Mouse (Mus musculus) kidney, embryonic 15.5 days (tissue): ENCODE measurements around the gene Lefty1. TPM values are rescaled to one million over a fixed set of nuclear protein-coding genes. Genes with fewer than 3 reads are reported as not detected.

ENCODE experiments used
- ATAC-seq: fragments of 200-750 bp; cut with Nextera tagmentation; replicated peaks from 2 replicates; pipeline ENCODE4 v1.8.0; 2017; ENCODE audit warnings: moderate TSS enrichment; ENCODE audit not compliant: low FRiP score
- H3K27ac ChIP-seq: fragments of 300-500 bp; sonication (generic); 2 replicates; pipeline ENCODE4 v1.5.1; 2015; ENCODE audit warnings: mild to moderate bottlenecking, inconsistent platforms
- H3K27me3 ChIP-seq: fragments of 300-500 bp; sonication (generic); 2 replicates; pipeline ENCODE4 v1.6.1; 2015; ENCODE audit warnings: inconsistent platforms
- H3K36me3 ChIP-seq: fragments of 300-500 bp; sonication (generic); 2 replicates; pipeline ENCODE4 v1.6.1; 2015; ENCODE audit warnings: inconsistent platforms
- H3K4me1 ChIP-seq: fragments of 300-500 bp; sonication (generic); 2 replicates; pipeline ENCODE4 v1.6.1; 2015; ENCODE audit warnings: inconsistent platforms
- H3K4me2 ChIP-seq: fragments of 300-500 bp; sonication (generic); 2 replicates; pipeline ENCODE4 v1.6.1; 2015; ENCODE audit warnings: moderate library complexity, mild to moderate bottlenecking, inconsistent platforms
- H3K4me3 ChIP-seq: fragments of 300-500 bp; sonication (generic); replicated peaks from 2 replicates; pipeline ENCODE4 v1.5.1; 2015; ENCODE audit warnings: mild to moderate bottlenecking, inconsistent platforms
- H3K9ac ChIP-seq: fragments of 300-500 bp; sonication (generic); 2 replicates; pipeline ENCODE4 v1.6.1; 2015; ENCODE audit warnings: mild to moderate bottlenecking, inconsistent platforms
- H3K9me3 ChIP-seq: fragments of 300-500 bp; sonication (generic); replicated peaks from 2 replicates; pipeline ENCODE4 v1.6.1; 2016; ENCODE audit warnings: inconsistent platforms
- WGBS: fragments of 180-500 bp; shearing (Covaris S2); methylation state at CpG from one replicate; pipeline ENCODE4 v1.1.7; 2015; ENCODE audit warnings: mixed read lengths; 5-methylcytosine and 5-hydroxymethylcytosine counted together
- polyA plus RNA-seq: library from polyadenylated mRNA; unstranded; fragments of >200 nt; fragmentation: Nextera tagmentation; extraction: Ambion mirVana; gene quantifications from 2 replicates; pipeline ENCODE4 v1.2.1, GENCODE M21; 2015

Lefty1 gene
- polyA plus RNA-seq, 1 experiment from 2014 or later, result 1.3 TPM

GRCm38 (mm10) chr1:180905307-180905706 is 29.5 kb upstream of the Lefty1 start:
- peak overlapping the region; percentile 85 for H3K4me3 ChIP-seq
- peaks cover 33% of the 10 kb centered on the region for H3K36me3 ChIP-seq
- ATAC-seq, result no peak
- no peak overlapping the region for H3K27ac ChIP-seq
- WGBS, result 64% methylated on average over 6 of the region's 6 CpGs
- H3K9me3 ChIP-seq, result no peaks in the 10 kb centered on the region
- peak overlapping the region; percentile 93 for H3K9ac ChIP-seq
- H3K27me3 ChIP-seq, result no peaks in the 10 kb centered on the region
- H3K4me2 ChIP-seq, result peak overlapping the region; percentile 82
- H3K4me1 ChIP-seq, result peaks cover 25% of the 10 kb centered on the region

- Histone ChIP-seq H3K4me1 (peaks cover 25% of the 10 kb centered on the region), H3K9ac (no peak overlapping the region), H3K9me3 (no peaks in the 10 kb centered on the region), H3K27ac (no peak overlapping the region), H3K27me3 (no peaks in the 10 kb centered on the region), H3K4me2 (peak overlapping the region; percentile 82; the same call in 1 of the 2 replicates), H3K4me3 (peak overlapping the region; percentile 85), H3K36me3 (peaks cover 33% of the 10 kb centered on the region)
- no peak for ATAC-seq
- 94% methylated on average over 17 of the region's 17 CpGs for WGBS
Measured at GRCm38 (mm10) chr1:180905876-180906275, 28.9 kb upstream of the Lefty1 start.

- no peak overlapping the region for H3K27ac ChIP-seq
- WGBS, result 93% methylated on average over 24 of the region's 24 CpGs
- no peak for ATAC-seq
- no peak overlapping the region for H3K4me2 ChIP-seq
- peaks cover 27% of the 10 kb centered on the region for H3K4me1 ChIP-seq
- H3K4me3 ChIP-seq, result no peak overlapping the region
- H3K9me3 ChIP-seq, result no peaks in the 10 kb centered on the region
- H3K27me3 ChIP-seq, result no peaks in the 10 kb centered on the region
- no peak overlapping the region for H3K9ac ChIP-seq
- peaks cover 33% of the 10 kb centered on the region for H3K36me3 ChIP-seq
Measured at GRCm38 (mm10) chr1:180906461-180907147, 28.2 kb upstream of the Lefty1 start.

GRCm38 (mm10) chr1:180911138-180911537 is 23.7 kb upstream of the Lefty1 start:
- ATAC-seq, result no peak
- Histone ChIP-seq H3K4me3 (no peak overlapping the region), H3K4me2 (peak overlapping the region; percentile 43), H3K4me1 (peaks cover 6% of the 10 kb centered on the region), H3K9ac (no peak overlapping the region), H3K36me3 (peaks cover 28% of the 10 kb centered on the region), H3K9me3 (no peaks in the 10 kb centered on the region), H3K27ac (no peak overlapping the region), H3K27me3 (no peaks in the 10 kb centered on the region)
- 47% methylated on average over 8 of the region's 8 CpGs for WGBS

GRCm38 (mm10) chr1:180911653-180912287 is 23.1 kb upstream of the Lefty1 start:
- no peak overlapping the region for H3K9ac ChIP-seq
- H3K4me3 ChIP-seq, result no peak overlapping the region
- H3K9me3 ChIP-seq, result no peaks in the 10 kb centered on the region
- H3K27me3 ChIP-seq, result no peaks in the 10 kb centered on the region
- peak overlapping the region; percentile 43 for H3K4me2 ChIP-seq
- no peak overlapping the region for H3K27ac ChIP-seq
- peaks cover 4% of the 10 kb centered on the region for H3K4me1 ChIP-seq
- peaks cover 21% of the 10 kb centered on the region for H3K36me3 ChIP-seq
- 0 out of 2 replicates have a peak, but pooled peaks have one; percentile 54 for ATAC-seq
- WGBS, result 48% methylated on average over 20 of the region's 20 CpGs

- Histone ChIP-seq H3K4me3 (no peak overlapping the region), H3K27ac (no peak overlapping the region), H3K4me2 (no peak overlapping the region), H3K9ac (no peak overlapping the region), H3K4me1 (peaks cover 4% of the 10 kb centered on the region), H3K36me3 (peaks cover 11% of the 10 kb centered on the region), H3K27me3 (no peaks in the 10 kb centered on the region), H3K9me3 (no peaks in the 10 kb centered on the region)
- 75% methylated on average over 5 of the region's 5 CpGs for WGBS
- ATAC-seq, result no peak
Measured at GRCm38 (mm10) chr1:180912792-180913191, 22.0 kb upstream of the Lefty1 start.

- no peak overlapping the region for H3K27ac ChIP-seq
- no peak for ATAC-seq
- no peaks in the 10 kb centered on the region for H3K27me3 ChIP-seq
- H3K9ac ChIP-seq, result no peak overlapping the region
- no peak overlapping the region for H3K4me2 ChIP-seq
- H3K36me3 ChIP-seq, result peaks cover 1% of the 10 kb centered on the region; the same call in 1 of the 2 replicates
- WGBS, result 58% methylated on average over 4 of the region's 4 CpGs
- H3K4me1 ChIP-seq, result peaks cover 4% of the 10 kb centered on the region
- H3K9me3 ChIP-seq, result no peaks in the 10 kb centered on the region
- no peak overlapping the region for H3K4me3 ChIP-seq
Measured at GRCm38 (mm10) chr1:180913797-180914196, 21.0 kb upstream of the Lefty1 start.

GRCm38 (mm10) chr1:180916425-180916824 is 18.4 kb upstream of the Lefty1 start:
- no peak overlapping the region for H3K4me2 ChIP-seq
- no peaks in the 10 kb centered on the region for H3K9me3 ChIP-seq
- no peak for ATAC-seq
- no peak overlapping the region for H3K4me3 ChIP-seq
- no peaks in the 10 kb centered on the region for H3K36me3 ChIP-seq
- no peak overlapping the region for H3K27ac ChIP-seq
- peaks cover 3% of the 10 kb centered on the region for H3K4me1 ChIP-seq
- no peaks in the 10 kb centered on the region for H3K27me3 ChIP-seq
- WGBS, result 90% methylated on average over 11 of the region's 11 CpGs
- no peak overlapping the region for H3K9ac ChIP-seq

- WGBS, result 53% methylated on average over 1 of the region's 1 CpGs
- no peak for ATAC-seq
- H3K4me1 ChIP-seq, result no peaks in the 10 kb centered on the region
Measured at GRCm38 (mm10) chr1:180917053-180917452, 17.8 kb upstream of the Lefty1 start.

GRCm38 (mm10) chr1:180919686-180920085 is 15.1 kb upstream of the Lefty1 start:
- H3K9ac ChIP-seq, result no peak overlapping the region

More at GRCm38 (mm10) chr1:180917053-180917452, 17.8 kb upstream of the Lefty1 start:
- H3K27ac ChIP-seq, result no peak overlapping the region
- no peaks in the 10 kb centered on the region for H3K36me3 ChIP-seq
- H3K4me3 ChIP-seq, result no peak overlapping the region
- H3K9ac ChIP-seq, result no peak overlapping the region
- H3K9me3 ChIP-seq, result no peaks in the 10 kb centered on the region
- H3K27me3 ChIP-seq, result no peaks in the 10 kb centered on the region
- H3K4me2 ChIP-seq, result no peak overlapping the region

GRCm38 (mm10) chr1:180922273-180923048 is 12.4 kb upstream of the Lefty1 start:
- Histone ChIP-seq H3K9me3 (no peaks in the 10 kb centered on the region), H3K36me3 (no peaks in the 10 kb centered on the region), H3K27ac (no peak overlapping the region), H3K4me3 (no peak overlapping the region), H3K27me3 (no peaks in the 10 kb centered on the region), H3K4me1 (no peaks in the 10 kb centered on the region), H3K9ac (no peak overlapping the region), H3K4me2 (no peak overlapping the region)
- no peak for ATAC-seq
- 64% methylated on average over 6 of the region's 6 CpGs for WGBS

More at GRCm38 (mm10) chr1:180919686-180920085, 15.1 kb upstream of the Lefty1 start:
- ATAC-seq, result no peak
- H3K4me1 ChIP-seq, result no peaks in the 10 kb centered on the region
- H3K36me3 ChIP-seq, result no peaks in the 10 kb centered on the region
- 48% methylated on average over 8 of the region's 8 CpGs for WGBS
- no peak overlapping the region for H3K27ac ChIP-seq
- H3K4me3 ChIP-seq, result no peak overlapping the region
- no peaks in the 10 kb centered on the region for H3K27me3 ChIP-seq
- H3K9me3 ChIP-seq, result no peaks in the 10 kb centered on the region
- no peak overlapping the region for H3K4me2 ChIP-seq

GRCm38 (mm10) chr1:180924737-180925136 is 10.1 kb upstream of the Lefty1 start:
- no peak for ATAC-seq
- Histone ChIP-seq H3K9me3 (no peaks in the 10 kb centered on the region), H3K4me1 (no peaks in the 10 kb centered on the region), H3K36me3 (no peaks in the 10 kb centered on the region), H3K4me3 (no peak overlapping the region), H3K9ac (no peak overlapping the region), H3K4me2 (no peak overlapping the region), H3K27ac (no peak overlapping the region), H3K27me3 (no peaks in the 10 kb centered on the region)
- 40% methylated on average over 2 of the region's 2 CpGs for WGBS
